Mouse (Mus musculus) cerebellum, adult 18-20 months (tissue): Measurements from ENCODE around the gene D630045J12Rik.

Experiments used
- DNase-seq, 2 experiments: peaks; one replicate each; pipeline ENCODE4 v3.0.0; 2021

Gene D630045J12Rik

GRCm38 (mm10) chr6:38129883-38130282 is 123.9 kb downstream of the D630045J12Rik start:
- DNase-seq: no peak

- no peak for DNase-seq
Measured at GRCm38 (mm10) chr6:38128115-38128514, 125.7 kb downstream of the D630045J12Rik start.

GRCm38 (mm10) chr6:38125462-38125861 is 128.3 kb downstream of the D630045J12Rik start:
- no peak for DNase-seq

DNA sequence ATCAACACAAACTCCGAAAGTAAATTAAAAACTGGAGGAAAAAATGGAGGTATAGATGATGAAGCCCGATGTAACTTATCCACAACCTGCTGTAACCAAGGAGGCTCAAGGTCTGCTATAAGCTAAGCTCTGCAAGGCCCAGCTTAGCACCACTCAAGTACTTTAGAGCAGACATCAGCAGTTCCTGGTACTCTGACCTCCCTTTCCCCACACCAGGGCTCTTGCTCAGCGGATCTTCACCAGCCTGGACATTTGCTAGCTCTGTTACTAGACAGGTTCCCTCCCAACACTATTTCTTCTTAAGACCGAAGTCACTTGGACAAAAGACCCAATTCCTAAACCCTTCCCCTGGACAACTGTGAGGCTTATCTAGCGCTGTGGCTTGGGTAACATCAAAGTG is 128.9 kb downstream of the D630045J12Rik start:
- no peak for DNase-seq

GRCm38 (mm10) chr6:38124207-38124835 is 129.5 kb downstream of the D630045J12Rik start, which contains the start of gene Atp6v0a4:
Gene Atp6v0a4, minus strand, starts transcription at chr6:38124586.
- no peak for DNase-seq

- no peak for DNase-seq
Measured at GRCm38 (mm10) chr6:38123471-38124206, 130.2 kb downstream of the D630045J12Rik start.

- DNase-seq: no peak
Measured at GRCm38 (mm10) chr6:38122791-38123190, 131.0 kb downstream of the D630045J12Rik start.

DNA sequence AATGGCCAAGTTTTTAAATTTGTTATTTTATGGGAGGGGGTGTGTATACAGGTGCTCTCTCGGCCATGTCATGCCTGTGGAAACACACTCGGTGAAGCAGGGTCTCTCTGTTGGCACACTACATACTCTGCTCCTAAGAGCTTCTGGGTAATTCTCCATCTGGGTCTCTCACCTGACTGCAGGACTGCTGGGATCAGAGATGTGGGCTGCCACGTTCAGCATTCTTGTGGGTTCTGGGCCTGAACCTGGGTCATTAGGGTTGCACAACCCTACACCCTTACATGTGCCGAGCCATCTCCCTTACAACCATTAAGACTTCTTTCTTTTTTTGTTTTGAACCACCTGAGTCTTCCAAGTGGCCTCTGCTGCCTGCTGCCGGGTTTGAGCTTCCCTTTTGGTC is 132.0 kb downstream of the D630045J12Rik start:
- no peak for DNase-seq

DNA sequence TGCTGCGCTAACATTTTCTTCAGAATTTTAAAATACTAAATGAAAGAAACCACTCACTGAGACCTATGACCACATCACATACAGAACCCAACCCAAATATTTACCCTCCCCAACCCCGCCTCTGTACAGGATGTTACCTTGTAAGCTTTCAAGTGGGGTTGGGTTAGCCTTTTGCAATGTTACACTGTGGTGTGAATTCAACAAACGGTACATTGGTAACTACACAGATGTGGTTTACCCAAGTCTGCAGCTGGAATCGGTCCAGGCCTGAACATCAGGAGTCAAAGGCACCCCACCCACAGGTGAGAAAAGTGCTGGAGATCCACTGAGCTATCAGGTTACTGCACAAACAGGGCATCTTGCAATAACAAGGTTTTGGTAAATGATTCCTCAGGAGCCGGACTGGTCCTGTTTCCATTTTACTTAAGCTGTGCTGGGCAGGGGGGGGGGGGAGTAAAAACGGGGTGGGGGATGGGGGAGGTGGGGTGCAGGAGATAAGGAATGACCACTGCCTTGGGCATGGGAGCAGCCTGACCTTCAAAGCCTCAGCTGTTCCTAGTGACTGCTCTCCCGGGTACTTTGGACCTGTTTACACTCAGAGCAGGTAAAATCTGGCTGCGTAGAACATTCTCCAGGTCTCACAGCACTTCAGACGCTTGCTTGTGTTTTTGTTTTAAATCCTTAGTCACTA is 133.0 kb downstream of the D630045J12Rik start:
- no peak for DNase-seq

- no peak for DNase-seq
Measured at GRCm38 (mm10) chr6:38118341-38118740, 135.5 kb downstream of the D630045J12Rik start.

- DNase-seq: peak in 1 of 2 experiments; percentile 27
Measured at GRCm38 (mm10) chr6:38116107-38116770, 137.6 kb downstream of the D630045J12Rik start.

DNA sequence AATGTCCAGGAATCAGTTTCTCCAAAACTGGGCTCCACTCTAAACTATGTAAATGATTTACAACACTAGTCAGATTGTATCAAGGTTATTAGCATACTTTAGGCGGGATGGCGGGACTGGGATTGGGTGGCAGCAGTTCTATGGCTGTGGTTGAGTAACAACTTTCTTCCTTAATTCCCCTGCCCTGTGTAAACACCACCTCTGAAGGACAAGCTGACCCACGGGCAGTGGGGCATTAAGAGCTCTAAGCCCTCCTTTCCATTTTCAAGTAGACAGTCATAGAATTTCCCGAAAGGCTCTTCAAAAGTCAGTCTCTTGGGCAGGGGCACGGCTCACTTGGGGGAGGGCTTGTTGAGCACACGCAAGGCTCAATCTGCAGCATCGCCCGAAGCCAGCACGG is 142.9 kb downstream of the D630045J12Rik start:
- DNase-seq: no peak

- DNase-seq: no peak
Measured at GRCm38 (mm10) chr6:38109871-38110270, 143.9 kb downstream of the D630045J12Rik start.

GRCm38 (mm10) chr6:38109160-38109795 is 144.5 kb downstream of the D630045J12Rik start, which contains the start of gene Tmem213:
Gene Tmem213, plus strand, starts transcription at chr6:38109255.
- no peak for DNase-seq

- DNase-seq: no peak
Measured at GRCm38 (mm10) chr6:38108449-38108848, 145.4 kb downstream of the D630045J12Rik start.

- DNase-seq: no peak
Measured at GRCm38 (mm10) chr6:38105924-38106323, 147.9 kb downstream of the D630045J12Rik start.

DNA sequence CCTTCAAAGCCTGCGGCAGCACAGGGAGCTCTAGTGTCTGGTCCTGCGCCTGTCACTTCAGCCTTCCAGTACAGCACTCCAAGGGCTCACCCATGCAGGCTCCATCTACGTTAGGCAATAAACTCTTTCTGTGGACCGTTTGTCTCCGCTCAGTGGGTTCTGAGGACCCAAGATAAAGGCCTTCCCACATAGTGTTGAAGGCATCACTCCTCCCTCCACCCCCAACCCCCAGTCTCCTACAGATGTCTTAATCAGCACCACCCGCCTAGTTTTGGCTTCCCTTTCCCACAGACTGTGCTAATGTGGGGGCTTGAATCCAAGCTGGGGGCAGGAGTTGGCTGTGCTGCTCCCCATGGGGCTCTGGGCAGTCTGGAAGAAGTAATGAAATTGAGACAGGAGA is 150.0 kb downstream of the D630045J12Rik start:
- no peak for DNase-seq

- no peak for DNase-seq
Measured at GRCm38 (mm10) chr6:38102216-38102795, 151.5 kb downstream of the D630045J12Rik start.

DNA sequence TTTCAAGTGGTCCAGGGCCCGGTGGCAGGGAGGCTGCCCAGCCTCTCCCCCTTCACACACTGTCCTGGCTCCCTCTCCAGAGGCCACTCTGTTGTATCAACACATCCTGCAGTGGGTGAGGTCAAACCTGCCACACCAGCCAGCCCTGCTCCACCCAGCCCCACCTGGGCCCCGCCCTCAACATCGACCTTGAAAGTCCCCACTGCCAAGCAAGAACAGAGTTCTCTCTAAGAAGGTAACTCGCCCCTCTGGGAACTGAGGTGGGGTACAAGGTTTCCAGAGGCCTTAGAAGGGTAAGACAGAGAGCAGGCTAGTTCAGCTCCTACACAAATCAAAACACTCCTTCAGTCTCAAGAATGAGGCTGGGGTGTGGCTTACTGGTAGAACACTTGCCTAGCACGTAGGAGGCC is 156.8 kb downstream of the D630045J12Rik start:
- no peak for DNase-seq

GRCm38 (mm10) chr6:38094701-38095100 is 159.1 kb downstream of the D630045J12Rik start:
- no peak for DNase-seq

GRCm38 (mm10) chr6:38092539-38092938 is 161.3 kb downstream of the D630045J12Rik start:
- no peak for DNase-seq
